Mouse (Mus musculus) gastrocnemius, postnatal 10 days (tissue): ENCODE measurements around the gene Muc2. TPM values are rescaled to one million over a fixed set of nuclear protein-coding genes. Genes with fewer than 3 reads are reported as not detected.

ENCODE experiments used
- DNase-seq: peaks from one replicate; pipeline ENCODE4 v3.0.0; 2021; ENCODE audit warnings: mixed read lengths
- total RNA-seq, 2 experiments: library from RNA; stranded (reverse); gene quantifications; 2 replicates each; pipeline ENCODE4 v1.2.3; 2021

Muc2 gene
- total RNA-seq, 2 experiments from 2014 or later: 0.28 to 0.32 TPM

DNA sequence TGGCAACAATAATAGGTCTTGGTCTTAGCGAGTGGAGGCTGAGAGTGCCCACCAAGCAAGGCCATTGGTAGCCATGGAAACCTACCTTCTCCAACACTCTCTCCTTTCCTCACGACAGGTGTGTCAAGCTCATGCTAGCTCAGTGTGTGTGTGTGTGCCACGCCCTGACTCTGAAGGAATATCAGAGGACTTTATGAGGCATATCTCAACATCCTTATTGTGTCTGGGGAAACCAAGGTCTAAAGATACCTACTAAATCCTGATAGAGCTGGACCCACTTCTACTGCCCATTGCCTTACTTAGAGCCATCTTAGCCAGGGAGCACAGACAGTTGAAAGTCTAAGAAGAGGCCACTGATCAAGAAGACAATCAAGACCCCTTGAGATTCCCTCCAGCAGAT is 80.4 kb downstream of the Muc2 start:
- DNase-seq: no peak

DNA sequence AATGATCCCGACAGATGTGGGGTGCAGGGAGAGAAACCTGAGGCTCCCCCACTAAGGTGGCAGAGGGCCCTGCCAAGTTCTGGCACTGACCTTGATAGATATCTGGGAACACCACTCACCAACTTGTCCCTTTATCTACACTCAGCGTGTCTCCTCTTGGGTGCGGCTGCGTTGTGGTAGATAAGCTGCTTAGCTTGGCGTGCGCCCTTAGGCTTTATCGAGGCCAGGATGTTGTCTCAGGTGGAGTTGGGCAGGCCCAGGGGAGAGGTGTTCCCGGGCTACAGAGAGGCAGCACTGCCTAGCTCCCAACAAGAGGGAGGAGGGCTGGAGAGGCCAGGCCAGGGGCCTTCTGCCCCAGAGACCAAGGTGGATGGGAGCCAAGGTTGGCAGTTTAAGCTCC is 80.8 kb downstream of the Muc2 start:
- DNase-seq: no peak

DNA sequence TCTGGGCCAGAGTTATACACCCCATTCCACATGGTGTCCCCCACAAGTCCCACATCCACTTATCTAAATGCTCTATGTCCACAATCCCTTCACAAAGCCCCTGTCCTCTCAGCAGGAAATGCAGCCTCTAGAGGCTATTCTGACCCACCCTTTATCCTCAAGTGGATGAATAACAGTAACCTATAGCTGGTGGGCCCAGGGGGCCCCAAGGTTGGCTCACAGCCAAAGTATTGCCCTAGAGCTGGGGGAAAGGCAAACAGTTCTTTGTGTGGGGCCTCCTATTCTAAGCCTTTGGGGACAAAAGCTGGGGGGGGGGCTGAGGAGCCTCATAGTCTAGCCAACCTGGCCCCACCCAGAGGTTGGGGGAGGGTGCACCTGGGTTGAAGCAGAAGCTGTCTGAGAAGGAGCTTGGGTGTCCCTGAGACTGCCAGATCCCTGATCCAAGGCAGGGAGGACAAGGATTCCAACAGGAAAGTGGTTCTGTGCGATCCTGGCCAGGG is 82.0 kb downstream of the Muc2 start:
- DNase-seq: no peak

DNA sequence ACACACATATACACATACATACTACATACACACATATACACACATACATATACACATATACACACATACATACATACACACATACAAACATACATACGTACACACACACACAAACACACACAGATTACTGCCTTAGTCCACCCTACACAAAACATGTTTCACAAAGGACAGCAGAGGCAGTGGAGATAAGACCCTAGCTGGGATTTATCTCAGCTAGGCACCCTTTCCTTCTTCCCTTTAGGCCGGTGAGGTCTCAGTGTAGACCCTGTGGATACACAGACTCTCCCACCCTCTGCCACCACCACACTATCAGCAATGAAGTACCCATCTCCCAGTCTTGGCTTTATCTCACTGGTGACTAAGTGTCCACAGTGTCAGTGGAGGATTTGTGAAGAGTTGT is 84.7 kb downstream of the Muc2 start:
- no peak for DNase-seq

DNA sequence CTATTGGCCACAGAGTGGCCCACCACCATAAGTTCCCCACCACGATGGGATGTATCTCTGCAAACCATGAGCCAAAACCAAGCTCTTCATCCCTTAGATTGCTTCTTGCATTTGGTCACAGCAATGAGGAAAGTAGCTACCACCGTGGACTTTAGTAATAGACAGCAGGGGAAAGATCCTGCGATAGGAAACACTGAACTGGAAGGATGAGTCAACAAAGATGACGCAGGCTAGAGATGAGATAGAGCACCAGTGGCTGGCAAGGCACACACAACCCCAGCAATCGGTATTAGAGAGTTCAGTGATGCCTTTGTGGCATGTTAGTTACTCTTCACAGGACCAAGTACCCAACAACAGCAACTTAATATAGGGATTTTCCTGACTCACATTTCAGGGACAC is 86.1 kb downstream of the Muc2 start:
- no peak for DNase-seq

DNA sequence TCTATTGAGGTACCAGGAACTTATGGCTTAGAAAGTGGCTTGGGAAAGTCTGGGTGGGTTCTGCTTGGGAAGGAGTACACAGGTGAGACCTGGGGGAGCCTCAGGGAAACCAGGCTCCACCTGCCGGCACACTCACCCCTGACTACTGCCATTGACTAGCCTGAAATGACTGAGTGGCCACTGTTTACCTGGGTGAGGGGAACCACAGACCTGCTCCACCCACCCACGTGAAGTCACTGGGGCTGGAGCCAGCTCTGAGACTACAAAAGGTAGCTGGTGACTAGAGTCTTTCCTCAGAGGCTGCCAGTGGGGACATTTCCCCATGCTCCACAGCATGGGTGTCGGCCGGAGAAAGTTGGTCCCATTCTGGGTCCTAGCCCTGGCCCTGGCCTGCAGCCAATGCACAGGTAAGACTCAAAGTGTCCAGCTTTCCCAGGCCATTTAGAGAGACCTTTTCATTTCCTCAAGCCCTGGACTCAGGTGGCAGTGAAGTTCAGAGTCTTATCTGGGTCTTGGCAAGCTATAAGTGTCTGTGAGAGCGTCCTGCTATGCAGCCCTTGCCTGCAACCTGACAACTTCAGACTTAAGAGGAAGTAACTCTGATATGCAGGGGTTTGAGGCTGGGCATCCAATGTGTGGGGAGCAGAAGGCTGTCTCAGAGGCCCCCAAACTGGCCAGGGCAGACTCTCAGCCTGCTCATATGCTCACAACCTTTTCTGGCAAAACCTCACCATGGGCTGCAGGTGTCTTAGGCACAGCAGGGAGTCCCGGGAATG is 98.7 kb downstream of the Muc2 start, which contains the start of gene Muc5ac:
TSS of gene Muc5ac (plus strand) at position 296 of the 776 bp plus-strand sequence.
- no peak for DNase-seq

DNA sequence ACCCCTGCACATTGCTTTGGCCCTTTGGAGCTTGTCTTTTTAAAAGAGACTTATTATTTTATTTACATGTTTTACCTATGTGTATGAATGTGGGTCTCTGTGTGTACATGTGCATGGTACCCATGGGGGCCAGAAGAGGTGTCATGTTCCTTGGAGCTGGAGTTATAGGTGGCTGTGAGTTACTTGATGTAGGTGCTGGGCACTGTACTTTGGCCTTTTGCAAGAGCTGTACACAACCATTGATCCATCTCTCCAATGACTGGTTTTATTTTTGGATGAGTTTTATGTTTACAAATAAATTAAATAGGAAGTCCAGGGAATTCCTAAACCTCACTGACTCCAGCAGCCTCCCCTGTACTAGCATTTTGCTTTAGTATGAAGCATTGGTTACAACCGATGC is 104.1 kb downstream of the Muc2 start:
- no peak for DNase-seq

DNA sequence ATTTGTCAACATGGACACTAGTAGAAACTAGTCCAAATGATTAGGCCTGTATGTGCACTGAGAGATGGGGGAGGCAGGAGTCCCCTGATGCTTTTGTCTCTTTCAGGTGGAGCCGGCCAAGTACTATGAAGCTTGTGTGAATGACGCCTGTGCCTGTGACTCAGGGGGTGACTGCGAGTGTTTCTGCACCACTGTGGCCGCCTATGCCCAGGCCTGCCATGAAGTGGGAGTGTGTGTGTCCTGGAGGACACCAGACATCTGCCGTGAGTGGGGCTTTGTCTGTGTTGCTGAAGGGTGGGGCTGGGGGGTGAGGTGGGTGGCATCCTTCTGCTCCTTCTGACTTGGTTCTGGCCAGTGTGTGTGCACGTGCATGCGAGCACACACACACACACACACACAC is 113.1 kb downstream of the Muc2 start:
- no peak for DNase-seq

Other genes starting within 250 kb of the Muc2 start
- gene Pidd1, start 246.3 kb upstream of the Muc2 start, total RNA-seq: 1 to 10 TPM; 2.4 to 3.2 TPM
- 1,000 to 10,000 TPM in 1 of 2 experiments, 100 to 1,000 TPM in 1; 886 to 1,008 TPM for gene Rplp2, start 243.0 kb upstream of the Muc2 start, total RNA-seq
- gene Pnpla2, start 235.1 kb upstream of the Muc2 start, total RNA-seq: 100 to 1,000 TPM; 119 to 151 TPM
- gene Cracr2b, start 229.2 kb upstream of the Muc2 start, total RNA-seq: 1 to 10 TPM; 8.6 to 9.9 TPM
- 10 to 100 TPM; 77.7 to 88.5 TPM for gene Cd151, start 222.9 kb upstream of the Muc2 start, total RNA-seq
- 10 to 100 TPM; 43.4 to 49.0 TPM for gene Polr2l, start 215.2 kb upstream of the Muc2 start, total RNA-seq
- 10 to 100 TPM; 18.6 to 21.0 TPM for gene Tspan4, start 215.1 kb upstream of the Muc2 start, total RNA-seq
- 10 to 100 TPM; 22.7 to 22.8 TPM for gene Chid1, start 150.5 kb upstream of the Muc2 start, total RNA-seq
- gene Ap2a2, start 128.2 kb upstream of the Muc2 start, total RNA-seq: 10 to 100 TPM; 45.1 to 48.9 TPM
- gene Muc6, start 35.0 kb upstream of the Muc2 start, total RNA-seq: not detected
- gene Muc5ac, start 98.6 kb downstream of the Muc2 start, total RNA-seq: not detected
- gene Muc5b, start 148.7 kb downstream of the Muc2 start, total RNA-seq: under 1 TPM in 1 of 2 experiments, not detected in 1; 0.02 TPM
- 10 to 100 TPM; 28.9 to 29.3 TPM for gene Tollip, start 228.2 kb downstream of the Muc2 start, total RNA-seq